Mouse (Mus musculus) CD4-positive helper T cell, adult 2 months (primary cell): Measurements from ENCODE around the gene Ugt1a6a.
"Not testable (repeated sequence)": the region's sequence is repeated elsewhere in the genome, so short reads cannot be mapped to it uniquely, and the experiment has no call there.

ENCODE experiments used
- DNase-seq: peaks from one replicate; pipeline ENCODE4 v3.0.0-alpha.2; 2012; ENCODE audit warnings: low read depth, missing footprints, low spot score

Gene Ugt1a6a

GRCm38 (mm10) chr1:88212341-88213045, 77.9 kb downstream of the Ugt1a6a start:
- peak; percentile 12 for DNase-seq

GRCm38 (mm10) chr1:88213061-88213460, 78.5 kb downstream of the Ugt1a6a start:
- DNase-seq, result peak; percentile 3

GRCm38 (mm10) chr1:88213766-88214461, 79.3 kb downstream of the Ugt1a6a start:
- peak; percentile 18 for DNase-seq

GRCm38 (mm10) chr1:88214462-88214952, 79.9 kb downstream of the Ugt1a6a start:
- DNase-seq, result peak; percentile 12

GRCm38 (mm10) chr1:88215466-88216380, 81.1 kb downstream of the Ugt1a6a start:
- DNase-seq, result peak; percentile 14

- DNase-seq, result peak; percentile 10
Measured at GRCm38 (mm10) chr1:88216551-88216950, 81.9 kb downstream of the Ugt1a6a start.

GRCm38 (mm10) chr1:88217144-88217543, 82.5 kb downstream of the Ugt1a6a start:
- DNase-seq, result peak; percentile 28

- DNase-seq, result peak; percentile 24
Measured at GRCm38 (mm10) chr1:88217576-88217975, 83.0 kb downstream of the Ugt1a6a start.

- peak; percentile 16 for DNase-seq
Measured at GRCm38 (mm10) chr1:88218051-88218450, 83.4 kb downstream of the Ugt1a6a start.

GRCm38 (mm10) chr1:88218591-88218990, 84.0 kb downstream of the Ugt1a6a start:
- DNase-seq, result peak; percentile 5

GRCm38 (mm10) chr1:88219054-88219453, 84.4 kb downstream of the Ugt1a6a start:
- peak; percentile 23 for DNase-seq

GRCm38 (mm10) chr1:88220336-88220735, 85.7 kb downstream of the Ugt1a6a start:
- DNase-seq, result peak; percentile 16

- peak; percentile 7 for DNase-seq
Measured at GRCm38 (mm10) chr1:88222216-88222615, 87.6 kb downstream of the Ugt1a6a start.

- peak; percentile 15 for DNase-seq
Measured at GRCm38 (mm10) chr1:88223011-88223515, 88.5 kb downstream of the Ugt1a6a start.

- DNase-seq, result peak; percentile 24
Measured at GRCm38 (mm10) chr1:88223591-88223990, 89.0 kb downstream of the Ugt1a6a start.

- DNase-seq, result peak; percentile 29
Measured at GRCm38 (mm10) chr1:88224029-88224776, 89.6 kb downstream of the Ugt1a6a start.

- not testable (repeated sequence) for DNase-seq
Measured at GRCm38 (mm10) chr1:88225301-88225700, 90.7 kb downstream of the Ugt1a6a start.

- no peak for DNase-seq
Measured at GRCm38 (mm10) chr1:88225741-88226140, 91.1 kb downstream of the Ugt1a6a start.

- DNase-seq, result no peak
Measured at GRCm38 (mm10) chr1:88226670-88227379, 92.2 kb downstream of the Ugt1a6a start, which contains the start of gene Mroh2a. Gene Mroh2a (plus strand): TSS chr1:88226986.

GRCm38 (mm10) chr1:88227482-88227881, 92.9 kb downstream of the Ugt1a6a start:
- no peak for DNase-seq
